Mouse (Mus musculus) heart, postnatal 0 days (tissue): Measurements from ENCODE around the gene Samd4.

Source experiments
- CTCF ChIP-seq: IDR thresholded peaks from 2 replicates; pipeline ENCODE4 v1.5.1; 2016; ENCODE audit warnings: antibody characterized with exemption, control low read depth, low read depth
- EP300 ChIP-seq: IDR thresholded peaks from 2 replicates; pipeline ENCODE4 v1.6.1; 2016; ENCODE audit warnings: antibody characterized with exemption, low read depth

DNA sequence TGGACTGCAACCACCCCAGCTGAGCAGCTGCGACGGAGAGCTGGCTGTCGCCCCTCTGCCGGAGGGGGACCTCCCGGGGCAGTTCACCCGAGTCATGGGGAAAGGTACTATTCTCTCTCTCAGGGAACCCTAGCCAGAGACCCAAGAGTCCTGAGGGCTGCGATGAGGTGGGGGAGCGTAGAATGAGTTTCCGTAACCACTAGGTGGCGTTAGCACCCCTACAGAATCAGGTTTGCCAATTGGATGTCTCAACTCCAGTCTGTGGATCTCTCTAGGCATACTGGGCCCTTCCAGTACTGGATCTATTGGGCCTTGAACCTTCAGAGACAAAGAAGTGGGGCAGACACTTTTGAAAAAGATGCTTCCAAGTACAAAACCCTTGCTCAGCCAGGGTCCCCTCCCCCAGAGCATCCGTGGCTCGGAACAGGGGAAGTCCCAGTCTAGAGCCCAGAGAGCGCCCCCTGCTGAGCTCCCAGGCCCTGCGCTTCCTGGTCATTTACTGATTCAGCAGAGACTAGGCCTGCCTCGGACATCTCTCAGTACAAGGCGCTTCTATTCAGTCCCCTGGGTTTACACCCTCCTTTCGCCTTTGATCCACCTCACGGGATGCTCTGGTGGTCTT is 191.5 kb downstream of the Samd4 start:
- TF ChIP-seq CTCF (peak; percentile 12; the same call in 1 of the 2 replicates), EP300 (no peak)
